Mouse (Mus musculus) heart, adult 2 months (tissue): ENCODE results near the gene Xpc.

ENCODE experiments used
- CTCF ChIP-seq: fragments of 200-600 bp; IDR thresholded peaks from 2 replicates; pipeline ENCODE4 v1.8.1; 2022; ENCODE audit warnings: antibody characterized with exemption, mild to moderate bottlenecking, moderate library complexity
- EP300 ChIP-seq: fragments of 200-500 bp; IDR thresholded peaks from 2 replicates; pipeline ENCODE4 v1.6.1; 2011; ENCODE audit warnings: low read depth, low read length, control low read depth; ENCODE audit not compliant: insufficient read depth
- POLR2A ChIP-seq: fragments of 200-500 bp; IDR thresholded peaks from 2 replicates; pipeline ENCODE4 v1.6.1; 2011; ENCODE audit warnings: mild to moderate bottlenecking, low read depth, low read length, control low read depth; ENCODE audit not compliant: insufficient read depth

GRCm38 (mm10) chr6:91452056-91452455, 63.6 kb downstream of the Xpc start:
- TF ChIP-seq CTCF (no peak), EP300 (no peak), POLR2A (no peak)
